Mouse (Mus musculus) cortical plate, adult 2 months (tissue): ENCODE data around the gene Tex48. TPM values are rescaled to one million over a fixed set of nuclear protein-coding genes. Genes with fewer than 3 reads are reported as not detected.

Experiments
- H3K27ac ChIP-seq: fragments of 200-500 bp; 2 replicates; pipeline ENCODE4 v1.5.1; 2012; ENCODE audit warnings: low read length, control low read depth, inconsistent platforms; ENCODE audit not compliant: insufficient read depth
- H3K4me1 ChIP-seq: fragments of 200-500 bp; 2 replicates; pipeline ENCODE4 v1.6.1; 2011; ENCODE audit warnings: low read length; ENCODE audit not compliant: control insufficient read depth, insufficient read depth
- H3K4me3 ChIP-seq: fragments of 200-500 bp; 2 replicates; pipeline ENCODE4 v1.5.1; 2011; ENCODE audit warnings: mild to moderate bottlenecking, low read length, control low read depth; ENCODE audit not compliant: insufficient read depth
- CTCF ChIP-seq: fragments of 200-500 bp; IDR thresholded peaks from 2 replicates; pipeline ENCODE4 v1.5.1; 2011; ENCODE audit warnings: mild to moderate bottlenecking, control low read depth, low read length; ENCODE audit not compliant: insufficient read depth; ENCODE audit errors: extremely low read depth
- POLR2A ChIP-seq: fragments of 200-500 bp; IDR thresholded peaks from 2 replicates; pipeline ENCODE4 v1.6.1; 2011; ENCODE audit warnings: mild to moderate bottlenecking, low read length, control low read depth; ENCODE audit not compliant: insufficient read depth; ENCODE audit errors: extremely low read depth
- polyA plus RNA-seq: library from polyadenylated mRNA; depleted of rRNA; stranded (reverse); fragments of >200 nt; gene quantifications from 2 replicates; pipeline ENCODE4 v1.2.3, GENCODE M21; 2012

The Tex48 gene
- polyA plus RNA-seq, 1 experiment: not detected

- Histone ChIP-seq H3K4me1 (no peaks in the 10 kb centered on the region), H3K27ac (no peak overlapping the region), H3K4me3 (no peak overlapping the region)
- TF ChIP-seq CTCF: no peak
- TF ChIP-seq POLR2A: no peak
Measured at GRCm38 (mm10) chr4:63639842-63640241, 17.6 kb upstream of the Tex48 start.

- no peaks in the 10 kb centered on the region for H3K4me1 ChIP-seq
- no peak overlapping the region for H3K4me3 ChIP-seq
- H3K27ac ChIP-seq: no peak overlapping the region
- TF ChIP-seq CTCF: no peak
- TF ChIP-seq POLR2A: no peak
Measured at GRCm38 (mm10) chr4:63638603-63639002, 16.4 kb upstream of the Tex48 start.

- Histone ChIP-seq H3K27ac (no peak overlapping the region), H3K4me3 (no peak overlapping the region), H3K4me1 (no peaks in the 10 kb centered on the region)
- TF ChIP-seq POLR2A: no peak
Measured at GRCm38 (mm10) chr4:63633181-63633580, 11.0 kb upstream of the Tex48 start.

- no peak for TF ChIP-seq POLR2A
- no peak for TF ChIP-seq CTCF
- H3K4me3 ChIP-seq: no peak overlapping the region
- no peak overlapping the region for H3K27ac ChIP-seq
- H3K4me1 ChIP-seq: no peaks in the 10 kb centered on the region
Measured at GRCm38 (mm10) chr4:63627111-63627510, 4.9 kb upstream of the Tex48 start.

GRCm38 (mm10) chr4:63625563-63626080 lies 3.4 kb upstream of the Tex48 start:
- H3K4me1 ChIP-seq: no peaks in the 10 kb centered on the region
- TF ChIP-seq CTCF (no peak), POLR2A (no peak)
- H3K4me3 ChIP-seq: no peak overlapping the region
- H3K27ac ChIP-seq: no peak overlapping the region

GRCm38 (mm10) chr4:63621861-63622260 lies 367 bp downstream of the Tex48 start:
- Histone ChIP-seq H3K27ac (no peak overlapping the region), H3K4me1 (no peaks in the 10 kb centered on the region), H3K4me3 (no peak overlapping the region)
- TF ChIP-seq CTCF (no peak), POLR2A (no peak)

GRCm38 (mm10) chr4:63608391-63608790 lies 13.8 kb downstream of the Tex48 start:
- Histone ChIP-seq H3K4me3 (no peak overlapping the region), H3K4me1 (no peaks in the 10 kb centered on the region), H3K27ac (no peak overlapping the region)
- TF ChIP-seq POLR2A (no peak), CTCF (no peak)

- TF ChIP-seq CTCF (no peak), POLR2A (no peak)
- Histone ChIP-seq H3K4me3 (no peak overlapping the region), H3K4me1 (no peaks in the 10 kb centered on the region), H3K27ac (no peak overlapping the region)
Measured at GRCm38 (mm10) chr4:63605968-63606367, 16.3 kb downstream of the Tex48 start.

GRCm38 (mm10) chr4:63605545-63605944 lies 16.7 kb downstream of the Tex48 start:
- H3K4me3 ChIP-seq: no peak overlapping the region
- TF ChIP-seq POLR2A (no peak), CTCF (no peak)
- no peaks in the 10 kb centered on the region for H3K4me1 ChIP-seq
- no peak overlapping the region for H3K27ac ChIP-seq

GRCm38 (mm10) chr4:63604945-63605344 lies 17.3 kb downstream of the Tex48 start, which contains the start of gene Gm11213:
Gene Gm11213 (minus strand): TSS chr4:63605261.
- TF ChIP-seq POLR2A: no peak
- Histone ChIP-seq H3K4me3 (no peak within 1 kb of the TSS), H3K27ac (no peak within 1 kb of the TSS), H3K4me1 (no peaks in the 10 kb centered on the region)

GRCm38 (mm10) chr4:63601263-63601662 lies 21.0 kb downstream of the Tex48 start:
- no peak overlapping the region for H3K27ac ChIP-seq

More at GRCm38 (mm10) chr4:63601263-63601662, 21.0 kb downstream of the Tex48 start:
- H3K4me3 ChIP-seq: no peak overlapping the region
- no peaks in the 10 kb centered on the region for H3K4me1 ChIP-seq
- TF ChIP-seq CTCF (no peak), POLR2A (no peak)
